Comparison of ENCODE assay signal across 15 mouse cellular contexts in genomic region chr2:75064406-75065115, GRCm38 (mm10).
DNase-seq lines count a peak whose midpoint lies in the region; ATAC-seq lines count a peak whose summit lies in the region.
"Had no signal": no experiment of that assay in that cellular context is flagged by ENCODE, and none has a peak within 500 bp of the region (broad histone marks: within the 10 kb centered on the region; RNA-seq: fewer than 3 reads in every experiment).

No protein-coding gene starts in this region.

- 0 out of 2 replicates have a peak, but pooled peaks cover 7% of the 10 kb centered on the region for H3K27me3 ChIP-seq in kidney, embryonic 15.5 days
- H3K27me3 ChIP-seq in midbrain, embryonic 14.5 days (ENCODE audit: control insufficient read depth, insufficient read depth, low read length), result no peaks in the 10 kb centered on the region
- peaks cover 12% of the 10 kb centered on the region for H3K27me3 ChIP-seq in midbrain, embryonic 10.5 days (ENCODE audit: low read depth, poor library complexity, severe bottlenecking)

- ATAC-seq in kidney, embryonic 15.5 days (replicated peaks; ENCODE audit: low FRiP score), result peak; percentile 17
- ATAC-seq in midbrain, embryonic 14.5 days (ENCODE audit: low FRiP score, low TSS enrichment), result no peak
- ATAC-seq: intestine, postnatal 0 days had no signal

- peaks cover 52% of the 10 kb centered on the region for H3K4me1 ChIP-seq in kidney, embryonic 15.5 days
- peaks cover 12% of the 10 kb centered on the region; the same call in 1 of the 2 replicates for H3K4me1 ChIP-seq in midbrain, embryonic 14.5 days (ENCODE audit: control insufficient read depth, insufficient read depth, low read length)
- peaks cover 35% of the 10 kb centered on the region for H3K4me1 ChIP-seq in midbrain, embryonic 10.5 days
- H3K4me1 ChIP-seq: heart, embryonic 13.5 days had no signal

- 22% methylated on average over 10 of the region's 10 CpGs for WGBS in kidney, embryonic 15.5 days
- 80% methylated on average over 10 of the region's 10 CpGs for WGBS in midbrain, embryonic 14.5 days
- WGBS in midbrain, embryonic 10.5 days, result 86% methylated on average over 10 of the region's 10 CpGs

- no peak overlapping the region for H3K4me2 ChIP-seq in kidney, embryonic 15.5 days
- H3K4me2 ChIP-seq in midbrain, embryonic 14.5 days (ENCODE audit: low read length), result no peak overlapping the region
- H3K4me2 ChIP-seq: heart, embryonic 13.5 days; limb, embryonic 15.5 days; neural tube, embryonic 13.5 days had no signal

- peak overlapping the region; percentile 32; the same call in 1 of the 2 replicates for H3K27ac ChIP-seq in kidney, embryonic 15.5 days
- H3K27ac ChIP-seq in midbrain, embryonic 14.5 days (replicated peaks; ENCODE audit: low read depth, low read length), result peak overlapping the region; percentile 45; the same call in 1 of the 2 replicates
- H3K27ac ChIP-seq in midbrain, embryonic 10.5 days (replicated peaks), result no peak overlapping the region
- H3K27ac ChIP-seq: heart, embryonic 13.5 days; limb, embryonic 15.5 days; neural tube, embryonic 13.5 days had no signal

- H3K9ac ChIP-seq in kidney, embryonic 15.5 days, result no peak overlapping the region
- no peak overlapping the region for H3K9ac ChIP-seq in midbrain, embryonic 14.5 days (replicated peaks; ENCODE audit: low read length)
- H3K9ac ChIP-seq: heart, embryonic 13.5 days; limb, embryonic 15.5 days; neural tube, embryonic 13.5 days had no signal

- peak; percentile 65 for DNase-seq in embryo, embryonic 10 days (ENCODE audit: low spot score)
- DNase-seq in embryo, embryonic 11 days, result no peak
- DNase-seq in kidney, adult 11 months, result no peak
- DNase-seq in midbrain, embryonic 14.5 days, result no peak
- no peak for DNase-seq in midbrain, embryonic 10.5 days (ENCODE audit: low spot score)
- DNase-seq in cerebellum, postnatal 36 days, result no peak
- DNase-seq: adrenal gland, postnatal 10 days; cerebellum, adult 9-11 months; lung, postnatal 14 days; thymus, postnatal 25 days had no signal

- no peak overlapping the region for H3K4me3 ChIP-seq in kidney, embryonic 15.5 days (replicated peaks)
- H3K4me3 ChIP-seq in midbrain, embryonic 14.5 days (replicated peaks; ENCODE audit: low read depth, low read length), result no peak overlapping the region
- no peak overlapping the region for H3K4me3 ChIP-seq in midbrain, embryonic 10.5 days
- H3K4me3 ChIP-seq: heart, embryonic 13.5 days; limb, embryonic 15.5 days; neural tube, embryonic 13.5 days had no signal

- no peaks in the 10 kb centered on the region for H3K36me3 ChIP-seq in kidney, embryonic 15.5 days
- no peaks in the 10 kb centered on the region for H3K36me3 ChIP-seq in midbrain, embryonic 14.5 days (ENCODE audit: control insufficient read depth, insufficient read depth, low read length)
- H3K36me3 ChIP-seq in midbrain, embryonic 10.5 days, result no peaks in the 10 kb centered on the region
- H3K36me3 ChIP-seq: heart, embryonic 13.5 days; limb, embryonic 15.5 days; neural tube, embryonic 13.5 days had no signal

- no peaks in the 10 kb centered on the region for H3K9me3 ChIP-seq in kidney, embryonic 15.5 days (replicated peaks)
- H3K9me3 ChIP-seq in midbrain, embryonic 14.5 days (ENCODE audit: control insufficient read depth, low read length), result no peaks in the 10 kb centered on the region
- H3K9me3 ChIP-seq in midbrain, embryonic 10.5 days (replicated peaks), result no peaks in the 10 kb centered on the region
- H3K9me3 ChIP-seq: heart, embryonic 13.5 days; limb, embryonic 15.5 days; neural tube, embryonic 13.5 days had no signal
